Mouse (Mus musculus) cerebellum, adult 8-10 months (tissue): ENCODE results near the gene Ttyh3.
A peak's percentile ranks its signal among the peaks of the same experiment; 100 is the strongest.
"Not testable (repeated sequence)": the region's sequence is repeated elsewhere in the genome, so short reads cannot be mapped to it uniquely, and the experiment has no call there.

Source experiments
- DNase-seq: peaks from one replicate; pipeline ENCODE4 v3.0.0; 2022

Ttyh3 gene

DNA sequence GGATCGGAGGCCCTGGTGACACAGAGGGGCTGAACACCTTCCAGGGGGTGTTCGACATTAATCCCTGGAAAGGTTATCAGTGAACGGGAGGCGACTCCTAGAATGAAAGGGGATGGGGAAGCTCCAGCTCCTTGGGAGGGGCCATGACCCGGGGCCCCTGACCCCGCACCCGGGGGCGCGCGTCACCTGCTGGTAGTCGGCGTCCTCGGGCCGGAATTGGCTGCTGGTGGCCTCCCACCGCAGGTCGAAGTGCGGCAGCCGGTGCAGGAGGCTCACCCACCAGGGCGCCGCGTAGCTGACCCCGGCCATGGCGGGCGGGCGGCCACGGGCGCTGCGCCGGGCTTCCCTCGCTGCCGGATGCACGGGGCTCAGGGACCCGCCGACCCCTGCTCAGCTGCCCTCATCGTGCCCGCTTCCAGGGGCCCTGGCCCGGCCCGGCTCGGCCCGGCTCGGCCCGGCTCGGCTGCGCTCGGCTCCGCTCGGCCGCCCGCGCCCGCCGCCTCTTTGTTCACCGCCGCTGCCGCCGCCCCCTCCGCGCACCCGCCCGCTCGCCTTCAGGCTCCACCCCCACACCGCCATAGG lies at the start of gene Ttyh3:
Gene Ttyh3 (minus strand): TSS at position 513 of the 582 bp plus-strand sequence.
- no peak for DNase-seq

DNA sequence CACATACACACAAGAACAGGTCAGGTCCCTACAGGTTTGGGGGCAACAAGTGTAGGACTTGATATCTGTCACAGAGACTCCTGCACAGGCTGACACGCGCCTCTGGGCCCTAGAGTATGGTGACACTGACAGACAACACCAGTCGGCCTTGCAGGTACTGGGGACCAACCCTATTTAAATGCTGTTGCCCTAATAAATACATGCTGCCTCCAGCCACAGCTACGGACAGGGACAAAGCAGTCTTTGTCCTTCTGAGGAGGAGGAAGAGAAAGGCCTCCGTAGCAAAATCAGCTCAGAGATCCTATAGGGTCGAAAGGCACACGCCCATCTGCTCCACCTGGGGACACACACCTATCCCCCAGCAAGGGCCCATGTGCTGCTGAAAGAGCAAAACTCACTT lies 47.2 kb upstream of the Ttyh3 start:
- DNase-seq = no peak

- no peak for DNase-seq
Observed at GRCm38 (mm10) chr5:140688434-140688833, 39.6 kb upstream of the Ttyh3 start.

GRCm38 (mm10) chr5:140684343-140685148 lies 35.7 kb upstream of the Ttyh3 start:
- DNase-seq = peak; percentile 42

DNA sequence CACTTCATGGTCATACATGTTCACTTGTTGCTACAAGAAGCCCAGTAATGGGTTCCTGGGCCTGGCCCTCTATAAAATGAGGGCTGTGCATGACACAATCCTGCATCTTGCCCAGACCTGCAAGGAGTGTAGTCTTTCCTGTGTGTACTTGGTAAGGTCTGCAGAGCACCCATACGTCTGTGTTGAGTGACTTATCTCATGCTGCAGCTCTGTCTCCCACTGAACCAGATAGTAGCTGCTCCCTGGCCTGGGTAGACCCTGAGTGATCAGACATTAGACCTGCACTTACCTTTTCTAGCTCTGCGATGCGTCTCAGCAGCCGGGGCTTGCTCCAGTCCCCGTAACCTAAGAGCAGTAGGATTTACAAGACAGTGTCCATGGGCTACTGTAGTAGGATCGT lies 33.3 kb upstream of the Ttyh3 start:
- DNase-seq = no peak

DNA sequence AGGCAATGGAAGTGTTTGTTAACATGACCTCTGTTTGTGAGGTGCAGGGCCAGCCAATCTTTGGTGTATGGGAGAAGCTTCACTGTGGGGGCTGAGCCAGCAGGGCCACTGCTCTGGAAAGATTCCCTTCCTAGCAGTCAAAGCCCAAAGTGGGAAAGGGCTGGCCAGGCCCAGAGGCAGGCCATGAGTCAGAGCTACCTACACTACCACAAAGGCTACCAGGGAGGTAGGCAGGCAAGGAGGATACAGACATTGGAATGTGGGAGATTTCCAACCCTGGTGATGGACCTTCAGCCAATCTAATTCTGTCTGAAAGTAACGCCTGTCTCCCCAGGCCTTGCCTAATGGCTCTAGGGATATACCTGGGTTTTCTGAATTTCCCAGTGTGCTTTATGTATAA lies 32.1 kb upstream of the Ttyh3 start:
- no peak for DNase-seq

DNA sequence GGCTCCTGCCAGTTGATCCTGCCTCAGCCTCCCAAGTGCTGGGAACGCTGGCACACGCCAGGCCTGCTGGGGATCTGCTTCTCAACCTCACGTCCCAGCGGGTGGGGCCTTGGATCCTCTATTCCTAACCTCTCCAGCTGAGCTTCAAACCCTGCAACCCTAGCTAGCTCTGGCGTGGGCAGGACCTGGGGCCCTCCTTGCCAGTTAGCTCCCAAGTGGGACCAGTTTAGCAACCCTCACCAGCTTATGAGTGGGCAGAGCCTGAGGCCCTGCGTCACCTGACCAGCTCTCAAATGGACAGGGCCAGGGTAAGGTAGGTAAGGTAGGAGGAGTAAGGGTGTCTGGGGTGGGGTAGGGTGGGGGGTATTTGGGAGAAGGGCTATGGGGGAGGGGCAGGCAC lies 31.2 kb upstream of the Ttyh3 start:
- no peak for DNase-seq

- no peak for DNase-seq
Observed at GRCm38 (mm10) chr5:140677137-140677536, 28.3 kb upstream of the Ttyh3 start.

- no peak for DNase-seq
Observed at GRCm38 (mm10) chr5:140675640-140676039, 26.8 kb upstream of the Ttyh3 start.

- DNase-seq = no peak
Observed at GRCm38 (mm10) chr5:140675079-140675478, 26.2 kb upstream of the Ttyh3 start.

DNA sequence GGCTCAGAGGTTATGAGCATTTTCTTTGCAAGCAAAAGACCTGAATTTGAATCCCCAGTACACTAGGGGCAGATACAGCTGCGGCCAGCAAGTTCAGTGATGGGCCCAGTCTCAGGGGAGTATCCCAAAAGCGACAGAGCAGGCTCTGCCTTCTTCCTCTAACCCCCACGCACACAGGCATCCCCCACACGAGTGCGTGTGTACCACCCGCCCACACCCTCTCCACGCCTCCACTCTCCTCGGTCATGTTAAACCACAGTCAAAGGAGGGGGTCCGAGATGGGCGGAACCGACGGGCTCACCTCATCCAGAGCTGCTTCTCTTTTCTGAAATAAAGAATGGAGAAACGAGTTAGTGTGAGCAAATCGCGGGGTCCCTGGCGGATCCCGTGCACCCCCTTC lies 25.2 kb upstream of the Ttyh3 start:
- DNase-seq = no peak

- DNase-seq = not testable (repeated sequence)
Observed at GRCm38 (mm10) chr5:140672603-140673002, 23.8 kb upstream of the Ttyh3 start.

- DNase-seq = no peak
Observed at GRCm38 (mm10) chr5:140672115-140672514, 23.3 kb upstream of the Ttyh3 start.

- peak; percentile 46 for DNase-seq
Observed at GRCm38 (mm10) chr5:140663621-140664180, 14.9 kb upstream of the Ttyh3 start.

GRCm38 (mm10) chr5:140662741-140663592 lies 14.1 kb upstream of the Ttyh3 start:
- DNase-seq = no peak

GRCm38 (mm10) chr5:140661875-140662643 lies 13.2 kb upstream of the Ttyh3 start:
- no peak for DNase-seq

DNA sequence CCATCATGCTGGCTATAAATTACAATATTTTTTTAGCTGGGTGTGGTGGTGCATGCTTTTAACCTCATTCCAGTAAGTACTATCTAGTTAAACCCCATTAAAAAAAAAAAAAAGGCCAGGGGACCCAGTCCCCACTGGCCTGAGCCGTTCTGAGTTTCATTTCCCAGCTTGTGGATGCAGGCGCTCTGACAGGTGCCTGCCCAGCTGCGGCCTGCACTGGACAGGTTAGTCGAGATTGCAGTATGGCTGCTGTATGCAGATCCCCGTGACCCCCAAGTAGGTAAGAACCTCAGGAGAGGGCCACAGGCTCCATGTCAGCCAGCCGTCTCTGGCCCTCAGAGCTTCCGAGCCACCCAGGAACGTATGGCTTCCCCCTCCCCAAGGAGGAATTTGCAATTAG lies 12.6 kb upstream of the Ttyh3 start:
- no peak for DNase-seq

DNA sequence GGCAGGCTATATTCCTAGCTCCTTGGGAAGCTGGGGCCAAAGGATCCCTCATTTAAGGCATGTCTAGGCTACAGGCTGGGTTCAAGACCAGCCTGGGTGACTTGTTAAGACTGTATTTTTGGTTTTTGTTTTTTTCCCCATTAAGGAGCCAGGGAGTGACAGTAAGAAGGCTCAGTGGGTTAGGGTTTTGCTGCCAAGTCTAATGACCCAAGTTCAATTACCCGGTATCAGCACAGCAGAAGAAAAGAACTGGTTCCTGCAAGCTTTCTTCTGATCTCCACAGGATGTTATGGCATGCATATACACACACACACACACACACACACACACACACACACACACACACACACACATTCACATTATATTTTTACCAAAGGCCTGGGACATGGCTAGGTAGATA lies 11.6 kb upstream of the Ttyh3 start:
- no peak for DNase-seq

GRCm38 (mm10) chr5:140659607-140660272 lies 10.9 kb upstream of the Ttyh3 start:
- DNase-seq = no peak

DNA sequence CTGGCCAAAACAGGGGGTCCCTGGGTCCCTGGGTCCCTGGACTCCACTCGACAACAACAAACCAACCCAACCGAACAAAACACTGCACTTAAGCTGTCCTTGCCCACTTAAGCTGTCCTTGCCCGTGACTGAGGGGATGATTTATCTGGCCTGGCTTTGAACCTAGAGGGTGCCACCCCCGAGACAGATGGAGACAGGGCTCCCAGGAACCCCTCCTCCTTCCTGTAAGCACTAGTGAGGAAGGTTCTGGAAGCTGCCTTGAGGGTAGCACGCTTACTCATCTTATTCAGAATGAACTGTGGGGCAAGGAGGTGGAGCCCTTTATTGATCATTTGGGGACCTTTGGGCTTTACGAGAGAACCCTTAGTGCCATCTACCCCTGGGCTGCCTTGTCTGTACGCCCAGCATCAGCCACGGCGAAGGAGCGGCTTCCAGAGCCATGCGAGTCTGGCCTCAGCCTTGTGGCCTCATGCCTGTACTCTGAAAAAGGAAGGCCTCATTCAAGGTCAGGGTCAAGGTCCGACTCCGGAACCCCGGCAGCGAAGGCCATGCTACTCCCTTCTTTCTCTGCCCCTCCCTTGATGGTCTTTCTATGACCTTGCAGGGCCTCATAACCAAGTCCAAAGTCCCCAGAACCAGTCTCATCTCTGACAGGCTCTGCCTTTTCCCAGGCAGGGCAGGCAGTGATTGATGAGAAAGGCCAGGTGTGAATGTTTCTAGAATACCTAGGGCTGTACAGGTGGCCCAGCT lies 5.4 kb upstream of the Ttyh3 start:
- DNase-seq = no peak

- DNase-seq = no peak
Observed at GRCm38 (mm10) chr5:140652587-140652986, 3.8 kb upstream of the Ttyh3 start.
